Mouse (Mus musculus): Measurements from ENCODE around the gene Fat3. TPM values are rescaled to one million over a fixed set of nuclear protein-coding genes. Genes with fewer than 3 reads are reported as not detected.

Fat3 gene
- polyA plus RNA-seq, 1 experiment from 2014 or later = 6.6 TPM

- no peak overlapping the region for H3K9ac ChIP-seq (ENCODE audit: low read depth, low read length)
- no peak overlapping the region for H3K4me3 ChIP-seq (ENCODE audit: low read length)
- no peak overlapping the region for H3K27ac ChIP-seq (ENCODE audit: low read depth, low read length)
- H3K27me3 ChIP-seq (ENCODE audit: control insufficient read depth, insufficient read depth, low read length) = no peaks in the 10 kb centered on the region
- H3K4me2 ChIP-seq (replicated peaks; ENCODE audit: low read depth, low read length) = no peak overlapping the region
- whole genome bisulfite sequencing = 95% methylated on average over 1 of the region's 1 CpGs
- H3K4me1 ChIP-seq (ENCODE audit: control insufficient read depth, insufficient read depth, low read length) = no peaks in the 10 kb centered on the region
- H3K36me3 ChIP-seq (ENCODE audit: control insufficient read depth, insufficient read depth, low read length) = no peaks in the 10 kb centered on the region
- H3K9me3 ChIP-seq (ENCODE audit: control insufficient read depth, low read length) = no peaks in the 10 kb centered on the region
- ATAC-seq (ENCODE audit: low FRiP score, low TSS enrichment) = no peak
Measured at GRCm38 (mm10) chr9:16307789-16308188, 193.3 kb downstream of the Fat3 start.

DNA sequence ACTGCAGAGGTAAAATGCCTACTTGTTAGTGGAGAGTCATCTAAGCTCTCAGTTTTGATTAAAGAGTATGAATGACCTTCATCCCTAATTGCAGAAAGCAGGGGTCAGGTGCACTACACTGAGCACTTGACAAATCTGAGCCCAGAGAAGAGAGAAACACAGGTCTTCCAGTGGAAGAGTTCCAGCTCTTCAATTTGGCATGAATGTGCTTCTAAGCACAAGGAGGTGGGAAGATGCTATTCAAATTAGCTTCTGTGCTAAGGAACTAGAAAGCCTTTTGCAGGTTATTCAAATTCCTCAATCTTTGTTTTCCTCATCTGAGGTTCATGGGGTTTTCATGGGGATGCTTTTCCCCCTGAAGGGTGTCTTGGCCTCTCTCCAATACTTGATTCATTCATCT lies 194.9 kb downstream of the Fat3 start:
- no peaks in the 10 kb centered on the region for H3K4me1 ChIP-seq (ENCODE audit: control insufficient read depth, insufficient read depth, low read length)
- no peak overlapping the region for H3K4me3 ChIP-seq (ENCODE audit: low read length)
- no peaks in the 10 kb centered on the region for H3K36me3 ChIP-seq (ENCODE audit: control insufficient read depth, insufficient read depth, low read length)
- H3K9me3 ChIP-seq (ENCODE audit: control insufficient read depth, low read length) = no peaks in the 10 kb centered on the region
- H3K27me3 ChIP-seq (ENCODE audit: control insufficient read depth, insufficient read depth, low read length) = no peaks in the 10 kb centered on the region
- no peak overlapping the region for H3K4me2 ChIP-seq (replicated peaks; ENCODE audit: low read depth, low read length)
- no peak overlapping the region for H3K27ac ChIP-seq (ENCODE audit: low read depth, low read length)
- H3K9ac ChIP-seq (ENCODE audit: low read depth, low read length) = no peak overlapping the region
- ATAC-seq (ENCODE audit: low FRiP score, low TSS enrichment) = no peak

- Histone ChIP-seq H3K36me3 (ENCODE audit: control insufficient read depth, insufficient read depth, low read length) (no peaks in the 10 kb centered on the region), H3K27ac (ENCODE audit: low read depth, low read length) (no peak overlapping the region), H3K4me2 (replicated peaks; ENCODE audit: low read depth, low read length) (no peak overlapping the region), H3K9me3 (ENCODE audit: control insufficient read depth, low read length) (no peaks in the 10 kb centered on the region), H3K27me3 (ENCODE audit: control insufficient read depth, insufficient read depth, low read length) (no peaks in the 10 kb centered on the region), H3K9ac (ENCODE audit: low read depth, low read length) (no peak overlapping the region), H3K4me1 (ENCODE audit: control insufficient read depth, insufficient read depth, low read length) (no peaks in the 10 kb centered on the region), H3K4me3 (ENCODE audit: low read length) (no peak overlapping the region)
- 86% methylated on average over 2 of the region's 2 CpGs for WGBS
- no peak for ATAC-seq (ENCODE audit: low FRiP score, low TSS enrichment)
Measured at GRCm38 (mm10) chr9:16305396-16306086, 195.5 kb downstream of the Fat3 start.

DNA sequence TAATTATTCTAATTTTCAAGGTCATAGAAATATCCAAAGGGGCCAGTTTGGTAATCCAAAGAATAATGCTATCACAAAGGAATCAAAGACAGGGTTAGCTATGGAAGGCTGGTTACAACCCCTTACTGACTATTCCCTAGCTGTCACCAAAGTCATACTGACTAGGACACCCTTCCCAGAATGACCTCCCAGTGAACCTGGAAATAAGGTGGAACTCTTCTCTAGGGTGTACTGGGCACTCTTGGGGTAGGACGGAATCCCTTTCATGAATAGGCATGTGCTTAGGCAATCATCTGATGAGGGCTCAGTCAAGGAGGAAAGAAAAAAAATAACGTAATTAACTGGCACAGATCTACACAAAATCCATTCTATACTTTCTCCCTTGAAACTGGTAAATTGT lies 196.1 kb downstream of the Fat3 start:
- Histone ChIP-seq H3K27me3 (ENCODE audit: control insufficient read depth, insufficient read depth, low read length) (no peaks in the 10 kb centered on the region), H3K9me3 (ENCODE audit: control insufficient read depth, low read length) (no peaks in the 10 kb centered on the region), H3K4me3 (ENCODE audit: low read length) (no peak overlapping the region), H3K4me1 (ENCODE audit: control insufficient read depth, insufficient read depth, low read length) (no peaks in the 10 kb centered on the region), H3K9ac (ENCODE audit: low read depth, low read length) (no peak overlapping the region), H3K27ac (ENCODE audit: low read depth, low read length) (no peak overlapping the region), H3K4me2 (replicated peaks; ENCODE audit: low read depth, low read length) (no peak overlapping the region), H3K36me3 (ENCODE audit: control insufficient read depth, insufficient read depth, low read length) (no peaks in the 10 kb centered on the region)
- no peak for ATAC-seq (ENCODE audit: low FRiP score, low TSS enrichment)
- WGBS = 79% methylated on average over 2 of the region's 2 CpGs

GRCm38 (mm10) chr9:16302484-16302883 lies 198.6 kb downstream of the Fat3 start:
- no peaks in the 10 kb centered on the region for H3K27me3 ChIP-seq (ENCODE audit: control insufficient read depth, insufficient read depth, low read length)
- ATAC-seq (ENCODE audit: low FRiP score, low TSS enrichment) = no peak
- no peak overlapping the region for H3K27ac ChIP-seq (ENCODE audit: low read depth, low read length)
- no peak overlapping the region for H3K4me3 ChIP-seq (ENCODE audit: low read length)
- no peaks in the 10 kb centered on the region for H3K36me3 ChIP-seq (ENCODE audit: control insufficient read depth, insufficient read depth, low read length)
- H3K9ac ChIP-seq (ENCODE audit: low read depth, low read length) = no peak overlapping the region
- no peak overlapping the region for H3K4me2 ChIP-seq (replicated peaks; ENCODE audit: low read depth, low read length)
- WGBS = 49% methylated on average over 3 of the region's 3 CpGs
- H3K9me3 ChIP-seq (ENCODE audit: control insufficient read depth, low read length) = no peaks in the 10 kb centered on the region
- H3K4me1 ChIP-seq (ENCODE audit: control insufficient read depth, insufficient read depth, low read length) = no peaks in the 10 kb centered on the region

DNA sequence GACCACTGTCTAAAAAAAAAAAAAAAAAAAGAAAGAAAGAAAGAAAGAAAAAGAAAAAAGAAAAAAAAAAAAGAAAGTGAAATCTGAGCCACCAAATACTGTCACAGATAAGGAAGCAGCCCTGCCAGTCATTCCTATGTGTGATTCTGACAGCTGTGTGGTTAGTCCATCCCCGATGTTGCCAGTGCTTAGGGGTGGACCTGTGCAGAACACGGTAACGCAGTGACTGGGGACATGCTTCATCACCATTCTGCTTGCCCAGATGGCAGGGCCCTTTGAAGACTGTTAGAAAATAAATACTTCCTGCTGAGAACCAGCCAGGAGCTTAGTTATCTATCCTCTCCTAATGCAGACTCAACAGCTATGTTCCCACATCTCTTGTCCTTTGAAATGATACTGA lies 203.2 kb downstream of the Fat3 start:
- H3K9ac ChIP-seq (ENCODE audit: low read depth, low read length) = no peak overlapping the region
- H3K4me3 ChIP-seq (ENCODE audit: low read length) = no peak overlapping the region
- H3K4me1 ChIP-seq (ENCODE audit: control insufficient read depth, insufficient read depth, low read length) = no peaks in the 10 kb centered on the region
- ATAC-seq (ENCODE audit: low FRiP score, low TSS enrichment) = no peak
- H3K4me2 ChIP-seq (replicated peaks; ENCODE audit: low read depth, low read length) = no peak overlapping the region
- H3K9me3 ChIP-seq (ENCODE audit: control insufficient read depth, low read length) = no peaks in the 10 kb centered on the region
- H3K36me3 ChIP-seq (ENCODE audit: control insufficient read depth, insufficient read depth, low read length) = no peaks in the 10 kb centered on the region
- H3K27ac ChIP-seq (ENCODE audit: low read depth, low read length) = no peak overlapping the region
- H3K27me3 ChIP-seq (ENCODE audit: control insufficient read depth, insufficient read depth, low read length) = no peaks in the 10 kb centered on the region
- WGBS = 65% methylated on average over 3 of the region's 3 CpGs

DNA sequence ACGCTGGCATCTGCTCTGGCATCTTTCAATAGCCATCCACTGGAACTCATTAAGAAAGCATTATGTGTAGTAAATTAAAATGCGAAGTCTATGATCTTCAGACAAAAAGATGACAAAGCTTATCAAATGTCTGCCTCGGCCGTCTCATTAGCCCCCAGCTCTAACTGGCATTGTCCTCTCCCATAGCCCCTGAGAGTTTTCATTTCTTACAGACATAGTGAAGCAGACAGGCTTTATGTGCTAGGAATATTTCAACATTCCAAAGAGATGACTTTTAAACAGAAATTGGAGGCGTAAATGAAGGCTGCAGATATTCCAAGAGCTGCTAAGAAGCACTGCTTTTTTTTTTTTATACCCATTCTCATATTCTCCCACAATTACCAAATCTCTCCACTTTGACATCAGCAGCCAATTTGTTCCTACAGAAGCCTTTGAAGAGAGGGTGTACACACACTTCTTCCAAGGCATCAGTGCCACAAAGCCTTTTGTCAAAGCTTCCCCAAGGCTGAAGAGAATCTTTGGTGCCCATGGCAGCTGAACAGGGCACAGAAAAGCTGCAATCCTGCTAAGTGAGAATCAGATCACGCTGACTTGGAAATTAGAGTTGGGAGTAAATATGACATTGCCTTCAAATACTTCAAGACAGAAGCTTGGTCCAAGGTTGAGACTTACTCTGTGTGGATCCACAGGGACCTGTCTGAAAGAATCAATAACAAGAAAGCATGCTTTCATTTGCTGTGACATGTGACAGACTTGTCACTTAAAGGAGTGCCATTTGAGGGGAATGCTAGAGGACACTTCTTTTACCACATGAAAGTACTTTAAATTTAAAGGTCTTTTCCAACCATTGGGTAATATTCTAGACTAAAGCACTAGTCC lies 206.9 kb downstream of the Fat3 start:
- ATAC-seq (ENCODE audit: low FRiP score, low TSS enrichment) = no peak
- no peaks in the 10 kb centered on the region for H3K9me3 ChIP-seq (ENCODE audit: control insufficient read depth, low read length)
- no peaks in the 10 kb centered on the region for H3K27me3 ChIP-seq (ENCODE audit: control insufficient read depth, insufficient read depth, low read length)
- H3K4me1 ChIP-seq (ENCODE audit: control insufficient read depth, insufficient read depth, low read length) = no peaks in the 10 kb centered on the region
- H3K4me2 ChIP-seq (replicated peaks; ENCODE audit: low read depth, low read length) = no peak overlapping the region
- WGBS = 83% methylated on average over 6 of the region's 6 CpGs
- no peak overlapping the region for H3K9ac ChIP-seq (ENCODE audit: low read depth, low read length)
- no peak overlapping the region for H3K27ac ChIP-seq (ENCODE audit: low read depth, low read length)
- H3K4me3 ChIP-seq (ENCODE audit: low read length) = no peak overlapping the region
- no peaks in the 10 kb centered on the region for H3K36me3 ChIP-seq (ENCODE audit: control insufficient read depth, insufficient read depth, low read length)

GRCm38 (mm10) chr9:16292492-16292891 lies 208.6 kb downstream of the Fat3 start:
- ATAC-seq (ENCODE audit: low FRiP score, low TSS enrichment) = no peak

GRCm38 (mm10) chr9:16290911-16291310 lies 210.2 kb downstream of the Fat3 start:
- Histone ChIP-seq H3K9ac (ENCODE audit: low read depth, low read length) (no peak overlapping the region), H3K9me3 (ENCODE audit: control insufficient read depth, low read length) (no peaks in the 10 kb centered on the region), H3K36me3 (ENCODE audit: control insufficient read depth, insufficient read depth, low read length) (no peaks in the 10 kb centered on the region), H3K4me3 (ENCODE audit: low read length) (no peak overlapping the region), H3K4me1 (ENCODE audit: control insufficient read depth, insufficient read depth, low read length) (no peaks in the 10 kb centered on the region), H3K27me3 (ENCODE audit: control insufficient read depth, insufficient read depth, low read length) (no peaks in the 10 kb centered on the region), H3K27ac (ENCODE audit: low read depth, low read length) (no peak overlapping the region), H3K4me2 (replicated peaks; ENCODE audit: low read depth, low read length) (no peak overlapping the region)
- no peak for ATAC-seq (ENCODE audit: low FRiP score, low TSS enrichment)
- whole genome bisulfite sequencing = 87% methylated on average over 2 of the region's 2 CpGs

More at GRCm38 (mm10) chr9:16292492-16292891, 208.6 kb downstream of the Fat3 start:
- Histone ChIP-seq H3K9me3 (ENCODE audit: control insufficient read depth, low read length) (no peaks in the 10 kb centered on the region), H3K27ac (ENCODE audit: low read depth, low read length) (no peak overlapping the region), H3K4me2 (replicated peaks; ENCODE audit: low read depth, low read length) (no peak overlapping the region), H3K9ac (ENCODE audit: low read depth, low read length) (no peak overlapping the region), H3K27me3 (ENCODE audit: control insufficient read depth, insufficient read depth, low read length) (no peaks in the 10 kb centered on the region), H3K4me1 (ENCODE audit: control insufficient read depth, insufficient read depth, low read length) (no peaks in the 10 kb centered on the region), H3K36me3 (ENCODE audit: control insufficient read depth, insufficient read depth, low read length) (no peaks in the 10 kb centered on the region), H3K4me3 (ENCODE audit: low read length) (no peak overlapping the region)
- 75% methylated on average over 2 of the region's 2 CpGs for WGBS

All from kidney, embryonic 14.5 days (tissue).